Mouse (Mus musculus) neural tube, embryonic 10.5 days (tissue): ENCODE measurements around the gene Kif2c.

Experiments used
- DNase-seq: peaks from one replicate; pipeline ENCODE4 v3.0.0-alpha.2; 2017; ENCODE audit warnings: low spot score; ENCODE audit errors: extremely low spot score

Gene Kif2c

DNA sequence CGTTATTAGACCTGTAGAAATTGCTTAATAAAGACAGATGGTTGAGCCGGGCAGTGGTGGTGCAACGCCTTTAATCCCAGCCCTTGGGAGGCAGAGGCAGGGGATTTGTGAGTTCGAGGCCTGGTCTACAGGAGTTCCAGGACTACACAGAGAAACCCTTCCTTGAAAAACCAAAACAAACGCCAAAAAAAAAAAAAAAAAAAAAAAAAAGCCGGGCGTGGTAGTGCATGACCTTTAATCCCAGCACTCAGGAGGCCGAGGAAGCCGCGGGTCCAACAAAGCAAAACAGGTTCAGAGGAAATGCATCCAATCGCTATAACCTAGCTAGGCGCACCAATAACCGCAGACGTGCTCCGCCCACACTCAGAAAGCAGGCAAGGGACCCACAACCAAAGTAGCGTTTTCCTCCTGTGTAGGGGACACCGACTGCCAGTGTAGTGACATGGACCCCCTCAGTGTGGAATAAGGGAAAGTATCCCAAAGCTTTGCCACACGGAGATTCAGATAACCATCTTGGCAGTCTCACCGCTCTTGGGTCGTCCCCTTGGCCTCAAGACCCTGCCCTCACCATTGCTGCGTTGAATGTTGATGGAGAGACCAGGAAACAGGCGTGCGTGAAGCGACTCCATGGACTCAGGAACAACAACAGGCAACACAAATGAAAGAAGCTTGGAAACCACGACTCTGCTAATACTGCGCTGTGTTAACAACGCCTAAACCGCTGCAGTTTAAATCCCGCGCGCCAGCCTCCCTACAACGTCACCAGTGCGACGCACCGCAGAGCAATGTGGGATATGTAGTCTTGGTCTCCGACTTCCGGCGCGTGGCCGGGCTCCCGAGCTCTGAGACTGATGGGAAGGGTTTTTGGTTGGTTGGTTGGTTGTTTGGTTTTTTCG lies at the start of gene Kif2c:
TSS of gene Kif2c (minus strand) at position 777 of the 896 bp plus-strand sequence.
- peak; percentile 90 for DNase-seq

- DNase-seq, result no peak
Measured at GRCm38 (mm10) chr4:117231208-117231607, 48.8 kb upstream of the Kif2c start.

GRCm38 (mm10) chr4:117230331-117230730 lies 47.9 kb upstream of the Kif2c start:
- DNase-seq, result no peak

GRCm38 (mm10) chr4:117229590-117229989 lies 47.2 kb upstream of the Kif2c start:
- no peak for DNase-seq

- no peak for DNase-seq
Measured at GRCm38 (mm10) chr4:117225250-117225649, 42.8 kb upstream of the Kif2c start.

GRCm38 (mm10) chr4:117224122-117224521 lies 41.7 kb upstream of the Kif2c start:
- no peak for DNase-seq

DNA sequence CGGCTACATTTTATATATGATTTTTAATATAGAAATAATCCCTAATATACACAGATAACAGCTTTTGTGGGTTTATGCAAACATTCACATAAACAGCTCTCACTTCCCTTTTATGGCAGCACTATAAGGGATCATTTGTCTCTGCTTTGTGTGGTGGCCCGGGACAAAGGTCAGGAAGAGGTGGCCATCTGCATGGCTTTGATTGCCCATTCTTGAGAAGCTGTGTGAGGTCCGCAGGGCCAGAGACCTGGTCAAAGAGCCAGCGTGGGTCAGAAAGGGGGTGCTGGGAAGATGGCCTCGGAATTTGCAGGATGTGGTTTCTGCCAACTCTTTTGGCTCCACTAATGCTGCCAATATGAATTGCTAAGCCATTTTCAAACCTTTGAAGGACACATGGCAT lies 40.6 kb upstream of the Kif2c start:
- no peak for DNase-seq

- DNase-seq, result no peak
Measured at GRCm38 (mm10) chr4:117221836-117222235, 39.4 kb upstream of the Kif2c start.

DNA sequence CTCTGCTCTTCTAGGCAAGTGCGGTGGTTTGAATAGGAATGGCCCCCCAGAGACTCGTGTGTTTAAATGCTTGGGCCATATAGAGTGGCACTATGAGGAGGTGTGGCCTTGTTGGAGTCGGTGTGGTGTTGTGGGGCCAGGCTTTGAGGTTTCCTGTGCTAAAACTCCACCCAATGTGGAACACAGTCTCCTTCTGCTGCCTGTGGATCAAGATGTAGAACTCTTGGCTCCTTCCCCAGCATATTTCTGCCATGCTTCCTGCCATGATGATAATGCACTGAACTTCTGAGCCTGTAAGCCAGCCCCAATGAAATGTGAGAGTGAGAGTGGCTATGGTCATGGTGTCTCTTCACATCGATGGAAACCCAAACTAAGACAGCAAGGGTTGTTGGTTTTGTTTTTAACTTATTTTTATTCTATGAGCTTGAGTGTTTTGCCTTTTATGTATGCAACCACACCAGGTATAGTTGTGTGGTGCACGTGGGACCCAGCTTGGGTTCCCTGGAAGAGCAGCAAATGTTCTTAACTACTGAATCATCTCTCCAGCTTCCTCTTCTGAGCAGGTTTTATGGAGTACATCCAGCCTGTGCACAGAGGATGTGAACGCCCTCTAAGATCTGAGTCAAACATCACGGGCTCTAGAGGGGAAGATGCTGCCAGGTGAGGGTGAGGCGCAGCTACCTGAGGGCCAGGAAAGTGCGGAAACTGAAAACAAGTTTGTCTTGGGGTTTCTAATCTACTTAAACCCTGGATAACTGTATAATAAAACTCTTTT lies 38.5 kb upstream of the Kif2c start:
- no peak for DNase-seq

- peak; percentile 47 for DNase-seq
Measured at GRCm38 (mm10) chr4:117218517-117219219, 36.2 kb upstream of the Kif2c start.

- no peak for DNase-seq
Measured at GRCm38 (mm10) chr4:117217029-117217428, 34.6 kb upstream of the Kif2c start.

GRCm38 (mm10) chr4:117214250-117214649 lies 31.8 kb upstream of the Kif2c start:
- no peak for DNase-seq

- peak; percentile 90 for DNase-seq
Measured at GRCm38 (mm10) chr4:117210147-117211074, 28.0 kb upstream of the Kif2c start.

GRCm38 (mm10) chr4:117209592-117209991 lies 27.2 kb upstream of the Kif2c start:
- no peak for DNase-seq

DNA sequence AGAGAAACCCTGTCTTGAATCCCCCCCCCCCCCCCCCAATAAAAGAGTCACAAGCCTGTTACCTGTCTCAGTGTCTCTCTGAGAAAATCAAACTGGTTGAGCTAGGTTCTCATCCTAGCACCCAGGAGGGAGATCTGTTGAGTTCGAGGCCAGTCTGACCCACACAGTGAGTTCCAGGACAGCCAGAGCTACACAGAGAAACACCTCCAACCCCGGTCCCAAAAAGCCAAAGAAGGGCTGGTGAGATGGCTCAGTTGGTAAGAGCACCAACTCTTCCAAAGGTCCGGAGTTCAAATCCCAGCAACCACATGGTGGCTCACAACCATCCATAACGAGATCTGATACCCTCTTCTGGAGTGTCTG lies 20.5 kb upstream of the Kif2c start:
- no peak for DNase-seq

- DNase-seq, result peak; percentile 65
Measured at GRCm38 (mm10) chr4:117202046-117202991, 19.9 kb upstream of the Kif2c start.

- DNase-seq, result no peak
Measured at GRCm38 (mm10) chr4:117191804-117192203, 9.4 kb upstream of the Kif2c start.

GRCm38 (mm10) chr4:117190660-117191059 lies 8.2 kb upstream of the Kif2c start:
- DNase-seq, result no peak

GRCm38 (mm10) chr4:117189856-117190543 lies 7.6 kb upstream of the Kif2c start:
- DNase-seq, result peak; percentile 60
